Mouse (Mus musculus) ES-E14 (cell line): ENCODE measurements at regions not wholly inside any gene's neighbourhood (a gene's known extent, or its start where the extent isn't known, plus 50 kb on each side); places are given as distances from the start of the nearest gene placed in this dataset.

ENCODE experiments used
- DNase-seq: peaks from one replicate; pipeline ENCODE4 v3.0.0-alpha.2; 2013; ENCODE audit warnings: low read depth, low spot score
- H3K27ac ChIP-seq: 2 replicates; pipeline ENCODE4 v1.5.1; 2012; ENCODE audit warnings: low read depth, mild to moderate bottlenecking, low read length, moderate library complexity, mixed read lengths; ENCODE audit not compliant: poor library complexity, insufficient read depth, severe bottlenecking
- H3K36me3 ChIP-seq: 2 replicates; pipeline ENCODE4 v1.6.1; 2012; ENCODE audit warnings: mild to moderate bottlenecking, low read length, moderate library complexity, mixed read lengths; ENCODE audit not compliant: control insufficient read depth, poor library complexity, insufficient read depth, severe bottlenecking
- H3K4me1 ChIP-seq, 2 experiments: fragments of 150-350 bp in 1 of 2; sonication (generic) in 1 of 2; 2 replicates each; pipeline ENCODE4 v1.6.1; 2012; ENCODE audit warnings: low read length in 2 of 2, mild to moderate bottlenecking in 1 of 2, mixed read lengths in 1 of 2; ENCODE audit not compliant: control insufficient read depth in 2 of 2, insufficient read depth in 2 of 2, poor library complexity in 1 of 2
- H3K4me3 ChIP-seq, 2 experiments: fragments of 150-350 bp in 1 of 2; sonication (generic) in 1 of 2; 2 replicates each; pipeline ENCODE4 v1.5.1; 2012; ENCODE audit warnings: low read length in 2 of 2, low read depth in 1 of 2, mild to moderate bottlenecking in 1 of 2, mixed read lengths in 1 of 2; ENCODE audit not compliant: insufficient read depth in 1 of 2, poor library complexity in 1 of 2, severe bottlenecking in 1 of 2
- H3K9ac ChIP-seq: 2 replicates; pipeline ENCODE4 v1.6.1; 2012; ENCODE audit warnings: low read depth, mild to moderate bottlenecking, low read length, mixed read lengths; ENCODE audit not compliant: poor library complexity, insufficient read depth, severe bottlenecking
- H3K9me3 ChIP-seq: fragments of 150-350 bp; sonication (generic); 2 replicates; pipeline ENCODE4 v1.6.1; 2012; ENCODE audit warnings: low read depth, mild to moderate bottlenecking, low read length; ENCODE audit not compliant: control insufficient read depth, insufficient read depth
- CHD2 ChIP-seq: IDR thresholded peaks from 2 replicates; pipeline ENCODE4 v1.6.1; 2014; ENCODE audit warnings: mild to moderate bottlenecking, low read depth, low read length, inconsistent platforms
- HCFC1 ChIP-seq: IDR thresholded peaks from 2 replicates; pipeline ENCODE4 v1.6.1; 2012; ENCODE audit warnings: low read length, inconsistent platforms, borderline replicate concordance; ENCODE audit not compliant: insufficient read depth
- MAFK ChIP-seq: IDR thresholded peaks from 2 replicates; pipeline ENCODE4 v1.6.1; 2014; ENCODE audit warnings: mild to moderate bottlenecking, low read depth, low read length, inconsistent platforms; ENCODE audit not compliant: insufficient read depth
- ZC3H11A ChIP-seq: IDR thresholded peaks from 2 replicates; pipeline ENCODE4 v1.6.1; 2012; ENCODE audit warnings: low read depth, mild to moderate bottlenecking, inconsistent platforms, low read length, borderline replicate concordance
- ZNF384 ChIP-seq: IDR thresholded peaks from 2 replicates; pipeline ENCODE4 v1.6.1; 2012; ENCODE audit warnings: low read depth, low read length, inconsistent platforms
- in situ Hi-C, 2 experiments: fragments of 600-800 bp; cut with MboI; formaldehyde crosslinking; loops; one replicate each; pipeline ENCODE4 v1.15.1; 2025; ENCODE audit warnings: low sequenced_read_pairs in 2 of 2, inconsistent platforms in 1 of 2; ENCODE audit not compliant: unreplicated experiment in 2 of 2

- H3K27ac ChIP-seq, result no peak overlapping the region
- H3K4me1 ChIP-seq, result peaks cover 5 to 18% of the 10 kb centered on the region in 2 experiments; a peak in 3 of 4 replicates
- H3K9ac ChIP-seq, result no peak overlapping the region
- no peak overlapping the region for H3K4me3 ChIP-seq
- no peak for TF ChIP-seq CHD2
- no peak for TF ChIP-seq ZC3H11A
- no peak for TF ChIP-seq ZNF384
- TF ChIP-seq HCFC1, result no peak
- TF ChIP-seq MAFK, result no peak
- in situ Hi-C loops, result no loop called here
- no peaks in the 10 kb centered on the region for H3K36me3 ChIP-seq
- H3K9me3 ChIP-seq, result no peaks in the 10 kb centered on the region
- DNase-seq, result no peak
These were observed 200.2 kb downstream of the Cdh26 start for GRCm38 (mm10) chr2:178630511-178630910.

- Histone ChIP-seq H3K4me1 (peaks cover 5 to 18% of the 10 kb centered on the region in 2 experiments; a peak in 3 of 4 replicates), H3K27ac (no peak overlapping the region), H3K4me3 (no peak overlapping the region), H3K9ac (no peak overlapping the region), H3K9me3 (no peaks in the 10 kb centered on the region), H3K36me3 (no peaks in the 10 kb centered on the region)
- DNase-seq, result no peak
- TF ChIP-seq ZNF384 (no peak), CHD2 (no peak), HCFC1 (no peak), MAFK (no peak), ZC3H11A (no peak)
- in situ Hi-C loops, result no loop called here
These were observed 201.0 kb downstream of the Cdh26 start for GRCm38 (mm10) chr2:178631336-178631735.

DNA sequence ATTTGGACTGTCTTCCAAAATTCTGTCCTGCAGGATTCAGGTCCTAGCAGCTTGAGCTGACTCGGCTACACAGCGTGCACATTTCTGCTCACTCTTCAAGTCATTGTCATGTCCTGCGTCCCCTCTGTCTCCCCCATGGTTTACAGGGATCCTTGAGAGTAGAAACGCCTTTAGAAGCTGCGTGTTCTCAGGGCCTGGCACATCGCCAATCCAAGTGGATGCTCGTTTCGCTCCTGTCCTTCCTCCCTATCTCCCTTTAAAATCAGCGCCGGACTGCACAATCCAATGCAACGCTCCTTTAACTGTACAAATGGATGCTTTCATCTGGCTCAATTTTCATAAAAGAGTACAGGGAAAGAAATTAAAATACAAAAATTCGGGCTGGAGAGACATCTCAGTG lies 201.6 kb downstream of the Cdh26 start:
- H3K9me3 ChIP-seq, result no peaks in the 10 kb centered on the region
- DNase-seq, result no peak
- H3K4me1 ChIP-seq, result peaks cover 5 to 18% of the 10 kb centered on the region in 2 experiments; a peak in 3 of 4 replicates
- H3K4me3 ChIP-seq, result no peak overlapping the region
- no peak overlapping the region for H3K27ac ChIP-seq
- H3K36me3 ChIP-seq, result no peaks in the 10 kb centered on the region
- no peak for TF ChIP-seq MAFK
- TF ChIP-seq CHD2, result no peak
- no peak for TF ChIP-seq ZC3H11A
- TF ChIP-seq ZNF384, result no peak
- TF ChIP-seq HCFC1, result no peak
- in situ Hi-C loops, result no loop called here
- H3K9ac ChIP-seq, result no peak overlapping the region

GRCm38 (mm10) chr2:178632831-178633585 lies 202.7 kb downstream of the Cdh26 start:
- Histone ChIP-seq H3K36me3 (no peaks in the 10 kb centered on the region), H3K4me3 (no peak overlapping the region), H3K9ac (no peak overlapping the region), H3K27ac (no peak overlapping the region), H3K9me3 (no peaks in the 10 kb centered on the region), H3K4me1 (peaks cover 5 to 16% of the 10 kb centered on the region in 2 experiments; a peak in 3 of 4 replicates)
- in situ Hi-C loops, result no loop called here
- 0 out of 2 replicates have a peak, but pooled peaks have one; percentile 38 for TF ChIP-seq MAFK
- TF ChIP-seq CHD2, result no peak
- no peak for TF ChIP-seq ZC3H11A
- DNase-seq, result no peak

DNA sequence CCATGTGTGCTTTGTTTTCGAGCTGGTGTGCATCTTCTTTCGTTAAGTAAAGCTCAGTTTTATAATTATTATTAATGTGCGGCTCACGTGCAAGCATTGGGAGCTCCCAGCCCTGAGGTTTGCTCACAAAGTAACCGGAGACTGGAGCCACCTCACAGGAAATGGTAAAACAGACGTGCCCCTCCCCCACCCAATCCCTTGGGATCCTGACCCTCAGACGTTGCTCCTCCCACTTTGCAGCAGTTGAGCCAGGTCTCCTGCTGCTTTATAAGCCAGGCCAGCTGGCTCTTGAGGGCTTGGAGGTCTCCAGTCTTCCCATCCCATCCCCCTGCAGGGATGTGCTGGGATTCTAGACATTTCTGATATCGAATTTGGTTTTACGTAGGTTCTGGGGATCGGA lies 203.8 kb downstream of the Cdh26 start:
- TF ChIP-seq MAFK (no peak), ZC3H11A (no peak), ZNF384 (no peak), CHD2 (no peak), HCFC1 (no peak)
- Histone ChIP-seq H3K27ac (no peak overlapping the region), H3K4me3 (no peak overlapping the region)

More for the DNA sequence above, 203.8 kb downstream of the Cdh26 start:
- Histone ChIP-seq H3K4me1 (peaks cover 5 to 16% of the 10 kb centered on the region in 2 experiments; a peak in 3 of 4 replicates), H3K9me3 (no peaks in the 10 kb centered on the region), H3K9ac (no peak overlapping the region), H3K36me3 (no peaks in the 10 kb centered on the region)
- peak; percentile 57 for DNase-seq
- in situ Hi-C loops, result no loop called here
